Mouse (Mus musculus) cerebellum, postnatal 10 days (tissue): ENCODE results near the gene Olfr1445.

Source experiments
- DNase-seq, 2 experiments: peaks; one replicate each; pipeline ENCODE4 v3.0.0; 2021; ENCODE audit warnings: mixed read lengths in 2 of 2

Gene Olfr1445

GRCm38 (mm10) chr19:12883555-12883954 lies at the start of gene Olfr1445:
Olfr1445 (plus strand) TSS chr19:12883855.
- no peak for DNase-seq

- no peak for DNase-seq
These were observed 45.1 kb upstream of the Olfr1445 start for GRCm38 (mm10) chr19:12838507-12838906.

DNA sequence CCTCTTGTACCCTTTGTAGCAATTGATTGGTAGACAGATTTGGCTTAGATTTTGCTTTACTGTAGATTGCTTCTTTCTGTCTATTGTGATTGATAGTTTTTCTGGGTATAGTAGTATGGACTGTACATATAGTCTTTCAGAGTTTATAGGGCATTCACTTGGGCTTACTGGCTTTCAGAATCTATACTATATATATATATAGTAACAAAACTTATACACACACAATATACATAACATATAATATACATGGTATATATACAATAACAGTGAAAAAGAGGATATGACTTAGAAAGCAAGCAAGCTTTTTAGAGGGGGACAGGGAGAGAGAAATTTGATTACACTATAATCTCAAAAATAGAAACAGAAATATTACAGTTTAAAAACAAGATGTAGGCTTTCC lies 37.3 kb upstream of the Olfr1445 start, which contains the start of gene Gm5244:
Gene Gm5244 (plus strand): TSS at position 301 of the 400 bp plus-strand sequence.
- no peak for DNase-seq

DNA sequence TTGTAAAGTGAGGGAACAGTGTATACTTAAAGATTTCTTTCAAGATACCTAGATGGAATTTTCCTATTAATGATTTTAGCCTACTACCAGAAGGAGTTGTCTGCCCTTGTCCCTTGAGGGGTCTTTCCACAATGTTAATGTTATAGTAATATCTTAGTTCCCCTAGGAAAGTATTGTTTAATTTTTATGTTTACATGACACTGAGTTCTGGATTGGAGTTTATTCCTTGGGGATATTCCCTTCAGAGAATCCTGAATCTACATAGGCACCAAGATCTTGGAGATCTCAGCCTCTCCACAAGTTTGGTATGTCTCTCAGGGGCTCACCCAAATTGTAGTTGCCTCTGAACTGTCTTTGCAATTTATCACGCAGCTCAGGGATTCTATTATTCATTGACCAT lies 26.7 kb upstream of the Olfr1445 start, which contains the start of gene Olfr1444:
Gene Olfr1444 (plus strand): TSS at position 301 of the 400 bp plus-strand sequence.
- DNase-seq: no peak

DNA sequence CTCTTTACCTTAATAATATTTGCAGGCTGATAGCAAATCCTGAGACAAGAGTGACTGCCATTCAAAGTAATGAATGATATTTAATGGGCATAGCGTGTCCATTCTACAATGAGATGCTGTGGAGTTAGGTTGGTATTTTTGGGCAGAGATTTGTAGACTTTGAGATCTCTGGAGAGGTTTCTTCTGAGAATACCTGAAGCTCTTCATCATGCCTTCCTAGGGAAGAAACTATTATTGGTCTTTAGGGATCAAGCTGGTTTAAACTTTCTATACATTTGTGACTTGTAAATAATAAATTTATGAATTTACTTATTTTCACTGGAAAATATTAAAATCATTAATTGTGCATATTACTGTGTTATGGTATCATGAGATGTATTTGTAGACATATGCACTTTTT lies 9.8 kb downstream of the Olfr1445 start, which contains the start of gene Olfr1446:
Gene Olfr1446 (minus strand): TSS at position 101 of the 400 bp plus-strand sequence.
- no peak for DNase-seq

DNA sequence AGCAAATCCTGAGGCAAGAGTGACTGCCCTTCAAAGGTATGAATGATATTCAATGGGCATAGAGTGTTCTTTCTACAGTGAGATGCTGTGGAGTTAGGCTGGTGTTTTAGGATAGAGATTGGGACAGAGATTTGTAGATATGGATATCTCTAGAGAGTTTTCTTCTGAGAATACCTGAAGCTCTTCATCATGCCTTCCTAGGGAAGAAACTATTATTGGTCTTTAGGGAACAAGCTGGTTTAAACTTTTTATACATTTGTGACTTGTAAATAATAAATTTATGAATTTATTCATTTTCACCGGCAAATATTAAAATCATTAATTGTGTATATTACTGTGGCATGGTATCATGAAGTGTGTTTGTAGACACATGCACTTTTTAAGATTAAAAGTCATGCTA lies 20.0 kb downstream of the Olfr1445 start, which contains the start of gene Olfr1447:
Gene Olfr1447 (minus strand): TSS at position 101 of the 400 bp plus-strand sequence.
- no peak for DNase-seq

- no peak for DNase-seq
These were observed 40.7 kb downstream of the Olfr1445 start, which contains the start of gene Olfr1448 for GRCm38 (mm10) chr19:12924319-12924718. Olfr1448 (minus strand) TSS chr19:12924419.

GRCm38 (mm10) chr19:12930540-12930939 lies 46.9 kb downstream of the Olfr1445 start, which contains the start of gene Olfr1449:
Olfr1449 (plus strand) TSS chr19:12930840.
- DNase-seq: no peak
